Mouse (Mus musculus): Measurements from ENCODE around the gene Opcml. TPM values are rescaled to one million over a fixed set of nuclear protein-coding genes. Genes with fewer than 3 reads are reported as not detected.

The Opcml gene
- polyA plus RNA-seq, 1 experiment from 2014 or later, result 2.9 TPM

DNA sequence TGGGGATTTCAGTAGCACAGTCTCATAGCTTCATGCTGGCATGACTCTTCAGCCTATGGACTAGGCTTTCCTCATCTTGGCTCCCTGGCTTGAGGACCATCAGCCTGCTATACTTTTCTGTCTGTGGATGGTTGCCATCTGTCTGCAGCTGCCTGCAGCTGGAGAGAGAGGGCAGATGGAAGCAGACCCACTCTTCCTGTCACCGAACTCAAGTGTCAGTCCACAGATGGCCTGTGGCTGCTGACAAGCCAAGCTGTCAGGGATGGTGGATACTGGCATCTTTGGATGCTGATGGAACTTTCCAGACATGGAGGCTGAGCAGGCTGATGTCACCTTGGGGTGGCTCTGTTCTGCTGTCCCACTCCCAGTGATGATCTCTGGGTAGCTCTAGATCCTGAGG, 6.0 kb downstream of the Opcml start:
- Histone ChIP-seq H3K4me2 (no peak overlapping the region), H3K9ac (no peak overlapping the region), H3K36me3 (no peaks in the 10 kb centered on the region), H3K4me1 (peaks cover 3% of the 10 kb centered on the region; the same call in 1 of the 2 replicates), H3K9me3 (no peaks in the 10 kb centered on the region), H3K27ac (no peak overlapping the region), H3K27me3 (peaks cover 26% of the 10 kb centered on the region), H3K4me3 (no peak overlapping the region)
- WGBS, result 86% methylated on average over 1 of the region's 1 CpGs
- ATAC-seq (ENCODE audit: insufficient number of reproducible peaks, insufficient read depth, low FRiP score, low TSS enrichment, low read depth), result no peak

DNA sequence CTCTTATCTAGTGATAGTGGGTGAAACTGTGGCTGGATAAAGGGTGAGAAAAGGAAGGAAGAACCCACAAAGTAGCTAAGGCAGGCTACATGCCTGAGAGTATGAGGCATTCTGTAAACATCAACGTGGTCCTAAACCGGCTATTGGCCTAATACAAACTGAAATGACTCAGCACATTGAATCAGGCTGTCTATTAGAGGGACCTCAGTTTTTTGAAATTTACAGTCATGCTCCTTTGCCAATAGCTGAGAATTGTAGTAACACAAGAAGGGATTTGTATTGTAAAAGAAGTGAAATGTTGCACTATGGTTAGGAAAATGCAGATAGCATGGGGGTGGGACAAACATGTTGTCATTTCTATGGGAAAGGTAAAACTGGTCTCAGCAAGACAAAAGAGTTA, 10.4 kb downstream of the Opcml start:
- H3K27ac ChIP-seq, result no peak overlapping the region
- 86% methylated on average over 2 of the region's 2 CpGs for WGBS
- H3K4me2 ChIP-seq, result no peak overlapping the region
- H3K36me3 ChIP-seq, result no peaks in the 10 kb centered on the region
- no peak for ATAC-seq (ENCODE audit: insufficient number of reproducible peaks, insufficient read depth, low FRiP score, low TSS enrichment, low read depth)
- no peaks in the 10 kb centered on the region for H3K27me3 ChIP-seq
- H3K4me3 ChIP-seq, result no peak overlapping the region
- no peaks in the 10 kb centered on the region for H3K4me1 ChIP-seq
- H3K9me3 ChIP-seq, result no peaks in the 10 kb centered on the region
- H3K9ac ChIP-seq, result no peak overlapping the region

DNA sequence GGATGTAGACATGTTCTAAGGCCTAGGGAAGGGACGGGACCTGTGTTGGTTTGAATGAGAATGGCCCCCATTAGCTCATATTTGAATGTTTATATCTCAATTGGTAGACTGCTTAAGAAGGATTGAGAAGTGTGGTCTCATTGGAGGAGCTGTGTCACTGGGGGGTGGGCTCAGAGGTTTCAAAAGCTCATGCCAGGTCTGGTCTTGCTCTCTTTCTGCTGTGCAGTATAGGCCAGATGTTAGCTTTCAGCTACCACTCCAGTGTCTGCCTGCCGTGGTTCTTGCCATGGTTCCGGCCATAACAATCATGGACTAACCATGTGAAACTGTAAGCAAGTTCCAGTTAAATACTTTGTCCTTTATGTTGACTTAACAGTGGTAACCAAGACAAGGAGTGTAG, 11.2 kb downstream of the Opcml start:
- no peak overlapping the region for H3K4me3 ChIP-seq
- no peak overlapping the region for H3K27ac ChIP-seq
- no peaks in the 10 kb centered on the region for H3K9me3 ChIP-seq
- H3K36me3 ChIP-seq, result no peaks in the 10 kb centered on the region
- H3K27me3 ChIP-seq, result no peaks in the 10 kb centered on the region
- H3K4me1 ChIP-seq, result no peaks in the 10 kb centered on the region
- ATAC-seq (ENCODE audit: insufficient number of reproducible peaks, insufficient read depth, low FRiP score, low TSS enrichment, low read depth), result no peak
- H3K9ac ChIP-seq, result no peak overlapping the region
- H3K4me2 ChIP-seq, result no peak overlapping the region
- WGBS, result 83% methylated on average over 3 of the region's 3 CpGs

DNA sequence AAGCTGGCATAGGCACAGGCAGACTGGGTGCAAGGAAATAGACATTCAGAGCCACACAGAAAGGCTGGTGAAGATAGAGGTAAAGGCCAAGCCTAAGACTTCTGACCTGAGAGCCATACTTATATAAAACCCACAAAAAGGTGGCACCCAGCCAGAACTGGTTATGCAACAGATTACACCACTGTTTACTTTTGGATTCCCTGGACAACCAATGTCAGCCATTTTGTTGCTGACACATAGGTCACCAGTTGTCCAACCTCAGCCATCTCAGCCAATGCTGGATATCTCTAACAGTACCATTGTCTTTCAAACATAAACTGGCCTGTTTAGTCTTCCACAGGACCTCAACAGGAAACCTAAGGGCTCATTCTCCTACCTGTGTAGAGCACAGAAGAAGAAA, 11.8 kb downstream of the Opcml start:
- no peak for ATAC-seq (ENCODE audit: insufficient number of reproducible peaks, insufficient read depth, low FRiP score, low TSS enrichment, low read depth)
- H3K9me3 ChIP-seq, result no peaks in the 10 kb centered on the region
- H3K4me2 ChIP-seq, result no peak overlapping the region

GRCm38 (mm10) chr9:27804461-27804860, 13.9 kb downstream of the Opcml start:
- ATAC-seq (ENCODE audit: insufficient number of reproducible peaks, insufficient read depth, low FRiP score, low TSS enrichment, low read depth), result no peak
- Histone ChIP-seq H3K27me3 (no peaks in the 10 kb centered on the region), H3K9me3 (no peaks in the 10 kb centered on the region), H3K9ac (no peak overlapping the region), H3K4me2 (no peak overlapping the region), H3K27ac (no peak overlapping the region), H3K4me3 (no peak overlapping the region), H3K4me1 (no peaks in the 10 kb centered on the region), H3K36me3 (no peaks in the 10 kb centered on the region)
- WGBS, result 87% methylated on average over 3 of the region's 3 CpGs

More for the DNA sequence above, 11.8 kb downstream of the Opcml start:
- Histone ChIP-seq H3K27ac (no peak overlapping the region), H3K27me3 (no peaks in the 10 kb centered on the region), H3K36me3 (no peaks in the 10 kb centered on the region), H3K4me1 (no peaks in the 10 kb centered on the region), H3K9ac (no peak overlapping the region), H3K4me3 (no peak overlapping the region)

DNA sequence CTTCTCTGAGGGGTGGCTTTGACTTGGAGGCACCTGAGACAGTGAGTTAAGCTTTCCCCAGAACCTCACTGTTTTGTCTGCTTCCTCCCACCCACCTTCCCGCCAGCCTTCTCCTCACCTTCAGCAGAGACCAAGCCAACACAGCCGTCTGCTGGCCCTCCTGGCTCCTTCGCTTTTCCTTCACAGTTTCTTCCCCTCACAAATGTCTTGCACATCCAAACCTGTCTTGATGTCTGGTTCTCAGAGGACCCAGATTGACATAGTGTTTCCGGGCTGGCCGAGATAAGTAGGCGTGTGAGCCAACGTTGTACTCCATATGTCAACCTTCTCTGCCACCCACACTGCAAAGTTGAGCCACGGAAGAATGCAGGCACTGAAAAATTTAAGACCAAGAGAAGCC, 19.2 kb downstream of the Opcml start:
- WGBS, result 91% methylated on average over 8 of the region's 8 CpGs
- Histone ChIP-seq H3K27ac (no peak overlapping the region), H3K36me3 (no peaks in the 10 kb centered on the region)

DNA sequence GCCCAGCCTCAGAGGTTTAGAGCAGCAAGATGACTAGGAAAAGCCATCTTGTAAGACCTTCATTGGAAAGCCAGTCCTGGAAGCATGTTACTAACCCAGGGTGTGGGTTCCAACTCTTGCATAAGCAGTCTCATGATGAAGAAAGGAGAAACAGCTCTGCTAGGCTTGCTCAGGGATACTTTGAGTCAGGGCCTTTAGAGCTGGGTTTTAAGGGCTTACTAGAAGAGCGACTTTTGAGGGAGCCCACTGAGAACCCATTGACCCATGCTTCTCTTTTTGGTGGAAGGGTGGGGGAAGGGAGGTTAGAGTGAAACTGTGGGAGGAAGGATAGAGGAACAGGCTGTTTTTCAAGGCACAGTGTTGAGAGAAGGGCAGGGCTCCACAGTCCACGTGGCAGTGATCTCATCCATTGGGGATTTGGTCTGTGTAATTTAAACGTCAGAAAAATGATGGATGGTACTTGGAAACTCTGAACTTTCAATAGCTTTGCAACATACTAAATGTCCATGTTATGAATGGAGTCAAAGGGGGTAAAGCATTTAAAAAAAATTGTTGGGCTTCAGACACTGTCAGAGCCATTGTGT, 22.7 kb downstream of the Opcml start:
- no peaks in the 10 kb centered on the region for H3K4me1 ChIP-seq
- no peak overlapping the region for H3K9ac ChIP-seq
- no peak for ATAC-seq (ENCODE audit: insufficient number of reproducible peaks, insufficient read depth, low FRiP score, low TSS enrichment, low read depth)
- WGBS, result 50% methylated on average over 3 of the region's 3 CpGs
- H3K4me2 ChIP-seq, result no peak overlapping the region
- H3K4me3 ChIP-seq, result no peak overlapping the region
- no peaks in the 10 kb centered on the region for H3K36me3 ChIP-seq
- no peak overlapping the region for H3K27ac ChIP-seq
- no peaks in the 10 kb centered on the region for H3K9me3 ChIP-seq
- H3K27me3 ChIP-seq, result no peaks in the 10 kb centered on the region

More for the DNA sequence above, 19.2 kb downstream of the Opcml start:
- Histone ChIP-seq H3K4me2 (no peak overlapping the region), H3K4me1 (no peaks in the 10 kb centered on the region), H3K4me3 (no peak overlapping the region), H3K9ac (no peak overlapping the region), H3K9me3 (no peaks in the 10 kb centered on the region), H3K27me3 (no peaks in the 10 kb centered on the region)
- ATAC-seq (ENCODE audit: insufficient number of reproducible peaks, insufficient read depth, low FRiP score, low TSS enrichment, low read depth), result no peak

GRCm38 (mm10) chr9:27814161-27814560, 23.6 kb downstream of the Opcml start:
- no peaks in the 10 kb centered on the region for H3K9me3 ChIP-seq
- no peak overlapping the region for H3K27ac ChIP-seq
- no peak overlapping the region for H3K4me3 ChIP-seq
- H3K4me1 ChIP-seq, result no peaks in the 10 kb centered on the region
- no peaks in the 10 kb centered on the region for H3K27me3 ChIP-seq
- no peaks in the 10 kb centered on the region for H3K36me3 ChIP-seq
- no peak for ATAC-seq (ENCODE audit: insufficient number of reproducible peaks, insufficient read depth, low FRiP score, low TSS enrichment, low read depth)
- WGBS, result 34% methylated on average over 2 of the region's 2 CpGs
- no peak overlapping the region for H3K4me2 ChIP-seq
- no peak overlapping the region for H3K9ac ChIP-seq

GRCm38 (mm10) chr9:27821197-27821596, 30.6 kb downstream of the Opcml start:
- WGBS, result 63% methylated on average over 1 of the region's 1 CpGs
- H3K9ac ChIP-seq, result no peak overlapping the region
- H3K4me3 ChIP-seq, result no peak overlapping the region
- H3K27ac ChIP-seq, result no peak overlapping the region
- H3K9me3 ChIP-seq, result no peaks in the 10 kb centered on the region
- no peak for ATAC-seq (ENCODE audit: insufficient number of reproducible peaks, insufficient read depth, low FRiP score, low TSS enrichment, low read depth)
- H3K4me1 ChIP-seq, result no peaks in the 10 kb centered on the region
- H3K27me3 ChIP-seq, result no peaks in the 10 kb centered on the region
- no peaks in the 10 kb centered on the region for H3K36me3 ChIP-seq
- no peak overlapping the region for H3K4me2 ChIP-seq

DNA sequence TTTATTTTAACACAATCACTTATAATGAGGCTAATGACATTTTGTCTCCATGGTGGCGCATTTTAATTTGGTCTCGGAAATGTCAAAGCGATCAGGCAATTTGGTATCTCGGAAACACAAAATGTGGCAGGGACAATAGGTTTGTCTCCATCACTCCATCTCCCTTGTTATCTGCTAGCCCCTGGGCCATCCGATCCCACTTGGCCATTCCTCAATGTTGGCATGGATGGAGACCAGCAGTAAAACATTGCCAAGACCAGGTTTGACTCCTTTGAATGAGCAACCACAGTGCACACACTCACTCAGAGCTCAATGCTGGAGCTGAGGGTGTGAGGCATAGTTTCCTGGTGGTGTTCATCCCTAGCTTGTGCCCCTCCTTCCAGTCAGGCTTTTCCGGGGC, 32.1 kb downstream of the Opcml start:
- Histone ChIP-seq H3K27ac (no peak overlapping the region), H3K27me3 (no peaks in the 10 kb centered on the region), H3K9ac (no peak overlapping the region), H3K4me1 (no peaks in the 10 kb centered on the region), H3K4me2 (no peak overlapping the region), H3K4me3 (no peak overlapping the region), H3K36me3 (no peaks in the 10 kb centered on the region), H3K9me3 (no peaks in the 10 kb centered on the region)
- 92% methylated on average over 6 of the region's 6 CpGs for WGBS
- no peak for ATAC-seq (ENCODE audit: insufficient number of reproducible peaks, insufficient read depth, low FRiP score, low TSS enrichment, low read depth)

GRCm38 (mm10) chr9:27824424-27824823, 33.8 kb downstream of the Opcml start:
- Histone ChIP-seq H3K9me3 (no peaks in the 10 kb centered on the region), H3K4me3 (no peak overlapping the region), H3K9ac (no peak overlapping the region), H3K36me3 (no peaks in the 10 kb centered on the region), H3K4me2 (no peak overlapping the region), H3K4me1 (no peaks in the 10 kb centered on the region), H3K27me3 (no peaks in the 10 kb centered on the region), H3K27ac (no peak overlapping the region)
- no peak for ATAC-seq (ENCODE audit: insufficient number of reproducible peaks, insufficient read depth, low FRiP score, low TSS enrichment, low read depth)
- WGBS, result 78% methylated on average over 7 of the region's 7 CpGs

GRCm38 (mm10) chr9:27830519-27830918, 39.9 kb downstream of the Opcml start:
- 60% methylated on average over 5 of the region's 5 CpGs for WGBS
- Histone ChIP-seq H3K4me3 (no peak overlapping the region), H3K4me1 (no peaks in the 10 kb centered on the region), H3K27me3 (no peaks in the 10 kb centered on the region), H3K4me2 (no peak overlapping the region), H3K27ac (no peak overlapping the region), H3K9me3 (no peaks in the 10 kb centered on the region), H3K36me3 (no peaks in the 10 kb centered on the region), H3K9ac (no peak overlapping the region)
- no peak for ATAC-seq (ENCODE audit: insufficient number of reproducible peaks, insufficient read depth, low FRiP score, low TSS enrichment, low read depth)

GRCm38 (mm10) chr9:27842806-27843205, 52.2 kb downstream of the Opcml start:
- Histone ChIP-seq H3K36me3 (no peaks in the 10 kb centered on the region), H3K4me3 (no peak overlapping the region), H3K27ac (no peak overlapping the region), H3K27me3 (no peaks in the 10 kb centered on the region), H3K9me3 (no peaks in the 10 kb centered on the region), H3K9ac (no peak overlapping the region), H3K4me1 (no peaks in the 10 kb centered on the region), H3K4me2 (no peak overlapping the region)
- ATAC-seq (ENCODE audit: insufficient number of reproducible peaks, insufficient read depth, low FRiP score, low TSS enrichment, low read depth), result no peak
- 60% methylated on average over 5 of the region's 5 CpGs for WGBS
